Mouse (Mus musculus) lung, adult 2 months (tissue): ENCODE data around the gene Gatd1. TPM values are rescaled to one million over a fixed set of nuclear protein-coding genes. Genes with fewer than 3 reads are reported as not detected.
"Not testable (repeated sequence)": the region's sequence is repeated elsewhere in the genome, so short reads cannot be mapped to it uniquely, and the experiment has no call there.

Experiments
- DNase-seq: peaks from one replicate; pipeline ENCODE4 v3.0.0; 2022
- H3K4me1 ChIP-seq: fragments of 200-500 bp; 2 replicates; pipeline ENCODE4 v1.6.1; 2011; ENCODE audit warnings: low read length; ENCODE audit not compliant: control insufficient read depth, insufficient read depth
- H3K4me3 ChIP-seq: fragments of 200-500 bp; replicated peaks from 2 replicates; pipeline ENCODE3; 2011; ENCODE audit warnings: low read depth, mild to moderate bottlenecking, control low read depth, low read length; ENCODE audit errors: extremely low read depth
- CTCF ChIP-seq: fragments of 200-500 bp; IDR thresholded peaks from 2 replicates; pipeline ENCODE4 v1.5.1; 2011; ENCODE audit warnings: mild to moderate bottlenecking, low read length, control low read depth; ENCODE audit not compliant: insufficient read depth
- POLR2A ChIP-seq: fragments of 200-500 bp; IDR thresholded peaks from 2 replicates; pipeline ENCODE4 v1.6.1; 2011; ENCODE audit warnings: low read depth, mild to moderate bottlenecking, control low read depth, low read length, borderline replicate concordance; ENCODE audit errors: extremely low read depth
- WGBS: fragments of 180-500 bp; shearing (Covaris S2); methylation state at CpG from one replicate; pipeline ENCODE4 v1.1.7; 2018; 5-methylcytosine and 5-hydroxymethylcytosine counted together
- polyA plus RNA-seq: library from polyadenylated mRNA; depleted of rRNA; stranded (reverse); fragments of >200 nt; gene quantifications from 2 replicates; pipeline ENCODE4 v1.2.3, GENCODE M21; 2012

Gatd1 gene
- polyA plus RNA-seq, 1 experiment, result 64.8 TPM

DNA sequence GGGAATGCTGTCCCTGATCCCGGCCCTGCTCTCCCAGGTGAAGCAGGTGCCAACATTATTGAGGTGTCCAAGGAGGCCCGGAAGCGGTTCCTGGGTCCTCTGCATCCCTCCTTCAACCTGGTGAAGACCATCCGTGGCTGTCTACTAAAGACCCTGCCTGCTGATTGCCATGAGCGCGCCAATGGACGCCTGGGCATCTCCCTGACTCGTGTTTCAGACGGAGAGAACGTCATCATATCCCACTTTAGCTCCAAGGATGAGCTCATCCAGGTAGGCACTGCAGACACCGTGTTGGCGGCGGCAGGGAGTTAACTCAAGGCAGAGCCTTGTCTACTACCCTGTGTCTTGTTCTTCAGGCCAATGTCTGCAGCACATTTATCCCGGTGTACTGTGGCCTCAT is 43.3 kb upstream of the Gatd1 start:
- 86% methylated on average over 14 of the region's 14 CpGs for WGBS
- Histone ChIP-seq H3K4me1 (peaks cover 22% of the 10 kb centered on the region), H3K4me3 (no peak overlapping the region)
- no peak for DNase-seq
- TF ChIP-seq CTCF (no peak), POLR2A (no peak)

GRCm38 (mm10) chr7:141456739-141457138 is 42.8 kb upstream of the Gatd1 start:
- TF ChIP-seq POLR2A (no peak), CTCF (no peak)
- peak; percentile 53 for DNase-seq
- H3K4me1 ChIP-seq, result peaks cover 22% of the 10 kb centered on the region
- peak overlapping the region; percentile 26 for H3K4me3 ChIP-seq
- WGBS, result 40% methylated on average over 6 of the region's 6 CpGs

DNA sequence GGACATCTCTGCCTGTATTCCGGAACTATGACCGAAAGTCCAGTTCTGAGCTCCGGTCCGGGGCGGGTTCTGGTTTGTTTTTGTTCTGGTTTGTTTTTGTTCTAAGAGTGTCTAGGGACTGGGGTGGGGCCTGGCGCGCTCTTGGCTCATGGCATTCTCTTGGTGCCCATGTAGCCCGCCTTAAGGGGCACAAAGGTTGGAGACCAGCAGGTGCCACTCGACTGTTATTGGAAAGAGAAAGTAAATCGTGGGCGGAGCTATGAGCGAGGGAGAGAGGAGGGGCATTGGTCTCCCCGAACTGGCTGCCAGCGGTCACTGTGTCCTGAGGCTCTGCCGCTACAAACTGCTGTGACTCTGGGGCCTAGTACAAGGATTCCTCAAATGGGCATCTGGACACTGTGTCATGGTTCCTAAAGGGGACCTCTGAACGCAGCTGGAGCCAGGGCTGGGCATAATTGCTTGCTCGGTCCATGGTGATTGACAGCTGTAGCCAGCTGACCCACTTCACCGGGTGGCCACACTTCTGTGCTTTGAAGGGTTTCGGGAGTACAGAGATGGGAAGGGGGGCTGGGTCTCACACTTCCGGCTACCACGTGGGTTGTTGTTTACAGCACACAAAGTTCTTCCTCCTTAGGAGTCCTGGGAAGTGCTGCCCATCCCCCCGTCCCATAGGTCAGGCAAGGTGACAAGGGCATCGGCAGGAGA is 41.8 kb upstream of the Gatd1 start:
- under 1% methylated on average over 23 of the region's 23 CpGs for WGBS
- TF ChIP-seq CTCF (no peak), POLR2A (peak; percentile 62; the same call in 1 of the 2 replicates)
- peak; percentile 83 for DNase-seq
- Histone ChIP-seq H3K4me1 (peaks cover 22% of the 10 kb centered on the region), H3K4me3 (peak overlapping the region; percentile 97)

DNA sequence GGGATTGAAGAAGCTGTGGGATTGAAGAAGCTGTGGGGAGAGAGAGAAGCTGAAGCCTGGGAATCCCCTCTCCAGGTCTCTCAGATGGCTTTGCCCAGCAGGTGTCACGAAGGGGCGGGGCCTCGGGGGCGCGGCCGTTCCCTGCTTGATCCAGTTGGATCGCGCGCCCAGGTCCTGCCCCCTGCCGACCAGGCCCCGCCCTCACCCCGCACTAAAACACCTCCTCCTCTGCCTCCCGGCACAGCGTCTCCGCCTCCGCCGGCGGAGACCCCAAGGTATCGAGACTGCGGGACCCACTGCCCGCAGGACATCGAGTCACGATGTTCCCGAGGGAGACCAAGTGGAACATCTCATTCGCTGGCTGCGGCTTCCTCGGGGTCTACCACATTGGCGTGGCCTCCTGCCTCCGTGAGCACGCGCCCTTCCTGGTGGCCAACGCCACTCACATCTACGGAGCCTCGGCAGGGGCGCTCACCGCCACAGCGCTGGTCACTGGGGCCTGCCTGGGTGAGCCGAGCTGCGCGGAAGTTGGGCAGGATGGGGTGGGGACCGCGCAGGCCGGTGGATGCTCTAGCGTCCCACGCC is 41.1 kb upstream of the Gatd1 start, which contains the start of gene Pnpla2:
Gene Pnpla2 (plus strand): TSS at position 232 of the 585 bp plus-strand sequence.
- TF ChIP-seq CTCF (no peak), POLR2A (peak; percentile 99)
- DNase-seq, result peak; percentile 93
- H3K4me3 ChIP-seq, result peak within 1 kb of the TSS; percentile 97
- whole genome bisulfite sequencing, result under 1% methylated on average over 45 of the region's 45 CpGs
- peaks cover 17% of the 10 kb centered on the region for H3K4me1 ChIP-seq

DNA sequence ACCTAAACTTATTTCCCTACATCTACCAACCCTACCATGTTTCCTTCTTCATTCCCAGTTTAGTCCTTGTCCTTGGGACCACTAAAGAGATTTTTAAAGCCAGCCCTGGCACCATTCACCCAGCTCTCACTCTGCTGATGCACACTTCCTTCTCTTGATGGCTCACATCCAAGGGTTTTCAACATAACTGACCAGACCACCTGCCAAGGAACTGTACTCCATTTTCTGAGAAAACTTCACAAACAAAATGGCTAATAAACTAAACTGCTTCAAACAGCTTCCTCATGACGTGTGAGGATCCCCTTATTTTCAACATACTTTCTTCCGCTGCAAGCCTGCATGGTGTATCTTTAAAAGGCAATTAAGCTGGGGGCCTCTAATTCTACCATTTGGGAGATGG is 39.7 kb upstream of the Gatd1 start:
- TF ChIP-seq POLR2A (no peak), CTCF (no peak)
- no peak overlapping the region for H3K4me3 ChIP-seq
- WGBS, result 45% methylated on average over 2 of the region's 2 CpGs
- DNase-seq, result no peak
- H3K4me1 ChIP-seq, result peaks cover 12% of the 10 kb centered on the region

DNA sequence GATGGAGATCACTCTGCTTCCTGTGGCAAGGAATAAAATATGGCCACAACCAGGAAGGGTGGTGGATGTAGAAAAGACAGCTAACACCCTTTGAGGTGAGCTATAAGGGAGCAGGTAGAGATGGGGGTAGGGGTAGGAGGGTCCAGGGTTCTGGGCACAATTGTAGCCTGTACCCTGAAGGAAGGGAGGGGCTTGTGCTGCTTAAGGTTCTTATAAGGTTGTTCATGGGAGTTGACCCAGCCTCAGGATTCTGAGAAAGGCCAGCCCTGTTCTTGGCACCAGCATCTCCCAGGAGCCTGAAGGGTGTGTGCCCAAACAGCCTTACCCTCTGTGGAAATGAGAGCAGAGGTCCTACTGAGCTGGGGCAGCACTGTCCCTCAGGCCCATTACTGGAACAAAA is 38.0 kb upstream of the Gatd1 start:
- DNase-seq, result no peak
- no peak for TF ChIP-seq CTCF
- TF ChIP-seq POLR2A, result no peak
- H3K4me1 ChIP-seq, result peaks cover 14% of the 10 kb centered on the region
- H3K4me3 ChIP-seq, result no peak overlapping the region

DNA sequence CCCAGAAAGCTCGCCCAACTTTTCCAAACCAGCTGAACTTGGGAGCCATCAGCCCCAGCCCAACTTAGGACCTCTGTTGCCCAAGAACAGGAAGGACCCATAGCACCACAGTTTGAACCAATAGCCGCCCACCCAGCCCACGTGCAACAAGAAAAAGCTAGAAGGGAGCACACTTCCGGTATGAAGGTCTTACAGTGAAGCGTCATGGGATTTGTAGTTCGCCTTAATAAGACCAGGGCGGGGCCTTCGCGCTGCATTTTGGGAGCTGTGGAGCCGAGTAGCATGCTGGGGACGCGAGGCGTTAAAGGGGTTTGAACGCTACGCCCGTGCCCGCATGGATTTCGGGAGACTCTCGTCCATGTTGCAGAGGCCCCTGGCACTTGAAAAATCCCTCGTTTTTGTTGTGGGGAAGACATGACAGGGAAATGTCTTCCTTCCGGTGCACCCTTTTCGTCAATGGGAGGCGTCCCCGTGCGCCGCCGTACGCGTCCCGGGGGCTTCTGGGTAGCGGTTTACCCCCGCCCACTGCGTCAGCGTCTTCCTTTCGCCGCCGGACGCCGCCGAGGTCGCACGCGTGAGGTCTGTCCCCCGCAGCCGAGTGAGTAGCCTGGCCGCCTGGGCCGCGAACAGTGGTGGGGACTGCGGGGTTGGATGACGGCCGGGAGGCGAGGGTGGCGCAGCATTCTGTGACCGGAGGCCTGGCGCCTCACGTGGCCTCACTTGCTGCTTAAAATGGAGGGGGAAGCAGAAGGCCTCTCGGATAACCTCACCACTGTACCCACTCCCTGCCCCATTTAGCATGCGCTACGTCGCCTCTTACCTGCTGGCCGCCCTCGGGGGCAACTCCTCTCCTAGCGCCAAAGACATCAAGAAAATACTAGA is 33.4 kb upstream of the Gatd1 start, which contains the start of gene Rplp2:
Gene Rplp2 (plus strand): TSS at position 261 of the 882 bp plus-strand sequence.
- WGBS, result under 1% methylated on average over 63 of the region's 63 CpGs
- no peak for TF ChIP-seq CTCF
- TF ChIP-seq POLR2A, result peak; percentile 90
- peak within 1 kb of the TSS; percentile 98 for H3K4me3 ChIP-seq
- peaks cover 8% of the 10 kb centered on the region; the same call in 1 of the 2 replicates for H3K4me1 ChIP-seq
- DNase-seq, result peak; percentile 95

DNA sequence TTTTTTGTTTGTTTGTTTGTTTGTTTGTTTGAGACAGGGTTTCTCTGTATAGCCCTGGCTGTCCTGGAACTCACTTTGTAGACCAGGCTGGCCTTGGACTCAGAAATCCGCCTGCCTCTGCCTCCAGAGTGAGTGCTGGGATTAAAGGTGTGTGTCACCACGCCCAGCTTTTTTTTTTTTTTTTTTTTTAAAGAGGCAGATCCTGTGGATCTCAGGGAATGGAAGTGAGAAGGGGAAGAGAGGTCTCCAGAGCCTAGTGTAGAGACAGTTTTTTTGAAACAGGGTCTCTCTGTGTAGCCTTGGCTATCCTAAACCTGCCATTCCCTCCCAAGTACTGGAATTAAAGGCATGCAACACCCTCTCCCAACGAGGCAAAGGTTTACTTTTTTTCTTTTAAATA is 32.4 kb upstream of the Gatd1 start:
- not testable (repeated sequence) for H3K4me1 ChIP-seq, DNase-seq, H3K4me3 ChIP-seq
- WGBS, result 67% methylated on average over 3 of the region's 3 CpGs

DNA sequence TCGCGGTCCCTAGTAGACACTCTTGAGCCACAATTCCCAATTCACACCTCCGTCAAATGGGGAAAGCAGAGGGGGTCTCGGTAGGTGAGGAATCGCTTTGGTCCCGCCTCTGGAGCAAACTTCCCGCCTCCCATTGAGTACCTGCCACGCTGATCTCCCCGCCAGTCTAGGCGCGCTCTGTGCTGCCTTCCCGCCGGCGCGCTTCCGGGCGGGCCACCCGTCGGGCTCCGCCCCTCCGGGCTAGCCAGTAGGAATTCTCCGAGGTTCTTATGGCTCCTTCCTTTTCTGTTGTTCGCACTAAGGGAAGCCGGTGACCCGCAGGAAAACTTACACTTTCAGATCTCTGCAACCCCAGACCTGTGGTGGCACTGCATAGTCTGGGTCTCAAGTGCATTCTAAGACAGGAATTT is 29.9 kb upstream of the Gatd1 start, which contains the start of gene Pidd1:
Gene Pidd1 (minus strand): TSS at position 198 of the 410 bp plus-strand sequence.
- TF ChIP-seq POLR2A, result peak; percentile 20; the same call in 1 of the 2 replicates
- no peak for TF ChIP-seq CTCF

GRCm38 (mm10) chr7:141443081-141443821 is 29.3 kb upstream of the Gatd1 start:
- no peak for TF ChIP-seq POLR2A
- no peak for TF ChIP-seq CTCF
- DNase-seq, result no peak
- Histone ChIP-seq H3K4me1 (peaks cover 8% of the 10 kb centered on the region; the same call in 1 of the 2 replicates), H3K4me3 (peak overlapping the region; percentile 52)
- WGBS, result 14% methylated on average over 12 of the region's 12 CpGs

More for the DNA sequence above, 29.9 kb upstream of the Gatd1 start, which contains the start of gene Pidd1:
- Histone ChIP-seq H3K4me3 (peak within 1 kb of the TSS; percentile 52), H3K4me1 (peaks cover 11% of the 10 kb centered on the region; the same call in 1 of the 2 replicates)
- DNase-seq, result peak; percentile 69
- under 1% methylated on average over 25 of the region's 25 CpGs for WGBS
